Mouse (Mus musculus) hindbrain, embryonic 13.5 days (tissue): ENCODE measurements at regions not wholly inside any gene's neighbourhood (a gene's known extent, or its start where the extent isn't known, plus 50 kb on each side); places are given as distances from the start of the nearest gene placed in this dataset.

Source experiments
- ATAC-seq: fragments of 200-750 bp; cut with Nextera tagmentation; 2 replicates; pipeline ENCODE4 v1.8.0; 2017; ENCODE audit warnings: moderate TSS enrichment; ENCODE audit not compliant: low FRiP score
- H3K27ac ChIP-seq: fragments of 300-500 bp; sonication (generic); 2 replicates; pipeline ENCODE4 v1.5.1; 2015; ENCODE audit warnings: inconsistent platforms, mild to moderate bottlenecking, moderate library complexity
- H3K27me3 ChIP-seq: fragments of 300-500 bp; sonication (generic); 2 replicates; pipeline ENCODE4 v1.6.1; 2015; ENCODE audit warnings: mild to moderate bottlenecking, inconsistent platforms
- H3K36me3 ChIP-seq: fragments of 300-500 bp; sonication (generic); 2 replicates; pipeline ENCODE4 v1.6.1; 2015; ENCODE audit warnings: mild to moderate bottlenecking, inconsistent platforms
- H3K4me1 ChIP-seq: fragments of 300-500 bp; sonication (generic); replicated peaks from 2 replicates; pipeline ENCODE4 v1.6.1; 2015; ENCODE audit warnings: inconsistent platforms
- H3K4me2 ChIP-seq: fragments of 300-500 bp; sonication (generic); 2 replicates; pipeline ENCODE4 v1.6.1; 2015; ENCODE audit warnings: inconsistent platforms, mild to moderate bottlenecking, moderate library complexity
- H3K4me3 ChIP-seq: fragments of 300-500 bp; sonication (generic); 2 replicates; pipeline ENCODE4 v1.5.1; 2015; ENCODE audit warnings: mild to moderate bottlenecking, inconsistent platforms
- H3K9ac ChIP-seq: fragments of 300-500 bp; sonication (generic); 2 replicates; pipeline ENCODE4 v1.6.1; 2015; ENCODE audit warnings: mild to moderate bottlenecking, inconsistent platforms
- H3K9me3 ChIP-seq: fragments of 300-500 bp; sonication (generic); 2 replicates; pipeline ENCODE4 v1.6.1; 2016; ENCODE audit warnings: inconsistent platforms
- WGBS: fragments of 180-500 bp; shearing (Covaris S2); methylation state at CpG from one replicate; pipeline ENCODE4 v1.1.7; 2015; 5-methylcytosine and 5-hydroxymethylcytosine counted together

- 65% methylated on average over 11 of the region's 11 CpGs for WGBS
- Histone ChIP-seq H3K4me1 (no peaks in the 10 kb centered on the region), H3K9me3 (no peaks in the 10 kb centered on the region), H3K4me2 (no peak overlapping the region), H3K4me3 (no peak overlapping the region), H3K36me3 (no peaks in the 10 kb centered on the region), H3K9ac (no peak overlapping the region), H3K27ac (no peak overlapping the region), H3K27me3 (no peaks in the 10 kb centered on the region)
- no peak for ATAC-seq
These were observed 466.1 kb downstream of the Cd83 start for GRCm38 (mm10) chr13:44250474-44251201.

- no peak overlapping the region for H3K9ac ChIP-seq
- 86% methylated on average over 1 of the region's 1 CpGs for WGBS
- no peaks in the 10 kb centered on the region for H3K36me3 ChIP-seq
These were observed 466.9 kb downstream of the Cd83 start for GRCm38 (mm10) chr13:44251503-44251902.

GRCm38 (mm10) chr13:44252496-44252895 lies 467.9 kb downstream of the Cd83 start:
- 87% methylated on average over 3 of the region's 3 CpGs for WGBS
- Histone ChIP-seq H3K36me3 (no peaks in the 10 kb centered on the region), H3K4me2 (no peak overlapping the region), H3K27me3 (no peaks in the 10 kb centered on the region), H3K4me1 (no peaks in the 10 kb centered on the region), H3K9ac (no peak overlapping the region), H3K4me3 (no peak overlapping the region), H3K27ac (no peak overlapping the region), H3K9me3 (no peaks in the 10 kb centered on the region)
- no peak for ATAC-seq

More at GRCm38 (mm10) chr13:44251503-44251902, 466.9 kb downstream of the Cd83 start:
- ATAC-seq = no peak
- H3K27ac ChIP-seq = no peak overlapping the region
- no peaks in the 10 kb centered on the region for H3K27me3 ChIP-seq
- H3K4me3 ChIP-seq = no peak overlapping the region
- H3K9me3 ChIP-seq = no peaks in the 10 kb centered on the region
- no peak overlapping the region for H3K4me2 ChIP-seq
- H3K4me1 ChIP-seq = no peaks in the 10 kb centered on the region

GRCm38 (mm10) chr13:44258422-44258821 lies 470.9 kb upstream of the Jarid2 start:
- Histone ChIP-seq H3K9ac (no peak overlapping the region), H3K9me3 (no peaks in the 10 kb centered on the region), H3K36me3 (no peaks in the 10 kb centered on the region), H3K4me2 (no peak overlapping the region), H3K27me3 (no peaks in the 10 kb centered on the region), H3K4me3 (no peak overlapping the region), H3K27ac (no peak overlapping the region), H3K4me1 (no peaks in the 10 kb centered on the region)
- 94% methylated on average over 10 of the region's 10 CpGs for WGBS
- ATAC-seq = no peak

GRCm38 (mm10) chr13:44260039-44260438 lies 469.2 kb upstream of the Jarid2 start:
- 74% methylated on average over 6 of the region's 6 CpGs for WGBS
- no peak overlapping the region for H3K9ac ChIP-seq
- H3K27me3 ChIP-seq = no peaks in the 10 kb centered on the region
- H3K4me1 ChIP-seq = no peaks in the 10 kb centered on the region
- no peaks in the 10 kb centered on the region for H3K9me3 ChIP-seq
- H3K4me2 ChIP-seq = no peak overlapping the region
- H3K36me3 ChIP-seq = no peaks in the 10 kb centered on the region
- no peak overlapping the region for H3K4me3 ChIP-seq
- H3K27ac ChIP-seq = no peak overlapping the region
- no peak for ATAC-seq

GRCm38 (mm10) chr13:44260637-44261333 lies 468.5 kb upstream of the Jarid2 start:
- WGBS = 80% methylated on average over 8 of the region's 8 CpGs
- H3K4me3 ChIP-seq = no peak overlapping the region

GRCm38 (mm10) chr13:44272746-44273524 lies 456.3 kb upstream of the Jarid2 start:
- Histone ChIP-seq H3K4me2 (no peak overlapping the region), H3K27me3 (no peaks in the 10 kb centered on the region), H3K36me3 (no peaks in the 10 kb centered on the region), H3K27ac (no peak overlapping the region), H3K4me3 (no peak overlapping the region), H3K9me3 (no peaks in the 10 kb centered on the region), H3K4me1 (no peaks in the 10 kb centered on the region), H3K9ac (no peak overlapping the region)
- ATAC-seq = no peak
- 88% methylated on average over 16 of the region's 16 CpGs for WGBS

More at GRCm38 (mm10) chr13:44260637-44261333, 468.5 kb upstream of the Jarid2 start:
- no peaks in the 10 kb centered on the region for H3K9me3 ChIP-seq
- H3K27me3 ChIP-seq = no peaks in the 10 kb centered on the region
- H3K36me3 ChIP-seq = no peaks in the 10 kb centered on the region
- H3K4me1 ChIP-seq = no peaks in the 10 kb centered on the region
- ATAC-seq = no peak
- H3K9ac ChIP-seq = no peak overlapping the region
- H3K4me2 ChIP-seq = no peak overlapping the region
- no peak overlapping the region for H3K27ac ChIP-seq

GRCm38 (mm10) chr13:44277952-44278351 lies 451.3 kb upstream of the Jarid2 start:
- Histone ChIP-seq H3K27me3 (no peaks in the 10 kb centered on the region), H3K4me1 (peaks cover 18% of the 10 kb centered on the region), H3K27ac (no peak overlapping the region), H3K36me3 (no peaks in the 10 kb centered on the region), H3K4me2 (no peak overlapping the region), H3K9me3 (no peaks in the 10 kb centered on the region), H3K9ac (no peak overlapping the region), H3K4me3 (no peak overlapping the region)
- 95% methylated on average over 3 of the region's 3 CpGs for WGBS
- no peak for ATAC-seq

GRCm38 (mm10) chr13:44279036-44279435 lies 450.2 kb upstream of the Jarid2 start:
- Histone ChIP-seq H3K9me3 (no peaks in the 10 kb centered on the region), H3K27ac (no peak overlapping the region), H3K36me3 (no peaks in the 10 kb centered on the region), H3K4me3 (no peak overlapping the region), H3K4me2 (no peak overlapping the region), H3K4me1 (peaks cover 18% of the 10 kb centered on the region), H3K9ac (no peak overlapping the region; the same call in 1 of the 2 replicates), H3K27me3 (no peaks in the 10 kb centered on the region)
- 66% methylated on average over 4 of the region's 4 CpGs for WGBS
- no peak for ATAC-seq

- ATAC-seq = no peak
- WGBS = 97% methylated on average over 8 of the region's 8 CpGs
These were observed 449.0 kb upstream of the Jarid2 start for GRCm38 (mm10) chr13:44280296-44280695.

GRCm38 (mm10) chr13:44281796-44282195 lies 447.5 kb upstream of the Jarid2 start:
- ATAC-seq = no peak
- Histone ChIP-seq H3K36me3 (no peaks in the 10 kb centered on the region), H3K27ac (no peak overlapping the region; the same call in 1 of the 2 replicates), H3K9me3 (no peaks in the 10 kb centered on the region), H3K4me3 (no peak overlapping the region), H3K27me3 (no peaks in the 10 kb centered on the region), H3K4me2 (no peak overlapping the region), H3K9ac (no peak overlapping the region), H3K4me1 (peaks cover 18% of the 10 kb centered on the region)
- WGBS = 54% methylated on average over 6 of the region's 6 CpGs

More at GRCm38 (mm10) chr13:44280296-44280695, 449.0 kb upstream of the Jarid2 start:
- Histone ChIP-seq H3K9me3 (no peaks in the 10 kb centered on the region), H3K4me3 (no peak overlapping the region), H3K27ac (no peak overlapping the region), H3K4me2 (no peak overlapping the region), H3K9ac (no peak overlapping the region), H3K36me3 (no peaks in the 10 kb centered on the region), H3K4me1 (peaks cover 18% of the 10 kb centered on the region), H3K27me3 (no peaks in the 10 kb centered on the region)

GRCm38 (mm10) chr13:44282306-44282705 lies 447.0 kb upstream of the Jarid2 start:
- H3K9ac ChIP-seq = no peak overlapping the region
- no peaks in the 10 kb centered on the region for H3K9me3 ChIP-seq
- no peak overlapping the region for H3K27ac ChIP-seq
- ATAC-seq = no peak
- no peaks in the 10 kb centered on the region for H3K36me3 ChIP-seq
- H3K4me3 ChIP-seq = no peak overlapping the region
- H3K4me1 ChIP-seq = peaks cover 18% of the 10 kb centered on the region
- 75% methylated on average over 9 of the region's 9 CpGs for WGBS
- no peaks in the 10 kb centered on the region for H3K27me3 ChIP-seq
- no peak overlapping the region for H3K4me2 ChIP-seq
